Mouse (Mus musculus) testis, adult 2 months (tissue): ENCODE results near the gene Abca16.

Experiments used
- CTCF ChIP-seq: fragments of 200-500 bp; IDR thresholded peaks from 2 replicates; pipeline ENCODE4 v1.5.1; 2012; ENCODE audit warnings: low read depth, mild to moderate bottlenecking, inconsistent platforms, low read length, moderate library complexity; ENCODE audit not compliant: control insufficient read depth, insufficient read depth, insufficient replicate concordance
- POLR2A ChIP-seq: fragments of 200-500 bp; IDR thresholded peaks from 2 replicates; pipeline ENCODE4 v1.6.1; 2012; ENCODE audit warnings: low read depth, mild to moderate bottlenecking, inconsistent platforms, low read length, moderate library complexity; ENCODE audit not compliant: control insufficient read depth

GRCm38 (mm10) chr7:120552479-120553180, 143.2 kb downstream of the Abca16 start:
- no peak for TF ChIP-seq POLR2A
- no peak for TF ChIP-seq CTCF
